Mouse (Mus musculus): ENCODE measurements around the gene Il33.

The Il33 gene

GRCm38 (mm10) chr19:30000406-30001365 is 75.8 kb downstream of the Il33 start:
- DNase-seq (ENCODE audit: low read depth, low spot score): no peak

- DNase-seq (ENCODE audit: low read depth, low spot score): no peak
Observed at GRCm38 (mm10) chr19:30001550-30001949, 76.6 kb downstream of the Il33 start.

DNA sequence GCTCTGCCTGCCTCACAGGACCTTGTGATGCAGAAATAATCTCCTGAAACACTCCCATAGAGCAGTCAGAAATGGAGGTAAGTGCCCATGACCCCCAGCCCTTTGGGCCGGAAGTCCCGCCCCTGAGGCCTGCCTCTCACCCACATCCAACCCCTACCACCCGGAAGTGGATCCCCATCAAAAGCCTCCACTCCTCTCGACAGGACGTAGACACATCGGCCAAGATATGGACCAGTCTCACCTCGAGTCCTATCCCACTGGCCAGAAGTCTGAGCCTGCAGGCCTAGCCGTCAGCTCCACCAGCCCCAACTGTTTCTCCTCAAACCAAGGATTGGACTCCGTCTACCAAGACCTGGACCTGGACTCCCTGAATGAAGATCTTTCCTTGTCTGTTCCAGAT is 78.7 kb downstream of the Il33 start, which contains the start of gene Trpd52l3:
Gene Trpd52l3, plus strand, starts transcription at position 170 of the 400 bp plus-strand sequence.
- no peak for DNase-seq (ENCODE audit: low read depth, low spot score)

DNA sequence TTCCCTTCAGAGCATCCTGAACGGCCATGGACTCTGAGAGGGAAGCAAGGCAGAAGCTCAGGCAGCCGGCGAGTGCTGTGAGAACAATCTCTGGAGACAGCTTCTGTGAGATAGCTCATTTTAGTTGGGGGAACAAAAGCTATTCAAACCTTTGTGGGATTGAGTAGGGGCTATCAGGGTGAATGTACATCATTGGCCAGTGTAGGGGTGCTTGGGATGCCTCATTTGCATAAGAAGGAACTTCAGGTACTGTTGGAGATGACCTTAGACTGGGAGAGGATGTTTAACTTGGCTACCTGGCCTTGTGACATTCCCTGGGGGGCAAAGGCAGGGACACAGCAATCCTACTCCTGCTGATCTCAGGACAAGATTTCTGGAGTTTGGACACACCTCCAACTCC is 81.5 kb downstream of the Il33 start:
- DNase-seq (ENCODE audit: low read depth, low spot score): no peak

All from retina, postnatal 7 days (tissue).